Mouse (Mus musculus): ENCODE results near the gene Adap2.
"Not testable (repeated sequence)": the region's sequence is repeated elsewhere in the genome, so short reads cannot be mapped to it uniquely, and the experiment has no call there.

The Adap2 gene

DNA sequence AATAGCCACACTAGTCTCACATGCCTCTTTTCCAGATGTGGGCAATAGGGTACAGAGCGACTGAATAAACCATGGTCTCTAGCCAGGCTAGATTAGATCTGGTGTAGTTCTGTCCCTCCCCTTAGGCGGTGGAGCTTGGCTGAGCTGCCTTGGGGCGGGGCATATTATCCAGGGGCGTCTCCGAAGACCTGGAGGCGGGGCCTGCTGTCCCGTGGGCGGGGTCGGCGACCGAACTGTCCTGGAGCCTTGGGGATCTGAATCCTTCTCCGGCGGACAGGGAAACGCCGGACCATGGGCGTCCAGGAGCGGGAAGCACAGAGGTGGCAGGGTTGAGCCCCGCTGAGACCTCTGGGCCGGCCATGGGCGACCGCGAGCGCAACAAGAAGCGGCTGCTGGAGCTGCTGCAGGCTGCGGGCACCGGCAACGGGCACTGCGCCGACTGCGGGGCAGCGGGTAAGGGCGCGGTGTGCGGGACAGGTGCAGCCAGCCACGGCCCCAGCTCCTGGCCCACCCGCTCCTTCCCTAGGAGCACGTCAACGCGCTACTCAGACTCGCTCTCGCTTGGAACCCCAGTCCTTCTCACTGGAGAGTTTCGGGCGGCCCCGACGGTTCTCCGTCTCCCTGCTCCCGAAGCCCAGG is at the start of gene Adap2:
TSS of gene Adap2 (plus strand) at position 249 of the 639 bp plus-strand sequence.
- peak; percentile 55 for DNase-seq (ENCODE audit: low read depth, low spot score)

DNA sequence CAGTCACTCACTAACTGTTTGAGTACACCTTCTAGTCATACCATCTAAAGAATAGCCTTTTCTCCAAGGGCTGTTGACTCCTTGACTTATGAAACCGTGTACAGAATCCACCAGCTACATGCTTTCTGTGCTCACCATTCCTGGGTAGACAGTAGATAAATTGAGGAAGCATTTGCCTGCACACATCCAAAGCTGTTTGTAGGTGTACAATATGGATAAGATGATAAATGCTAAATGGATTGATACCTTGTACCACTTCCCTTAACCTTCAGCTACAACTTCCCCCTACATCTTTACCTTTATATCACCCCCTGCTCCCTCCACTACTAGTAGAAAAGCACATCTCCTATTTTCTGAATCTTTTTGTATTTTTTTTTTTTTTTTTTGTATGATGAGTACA is 49.5 kb upstream of the Adap2 start:
- DNase-seq (ENCODE audit: low read depth, low spot score), result no peak

DNA sequence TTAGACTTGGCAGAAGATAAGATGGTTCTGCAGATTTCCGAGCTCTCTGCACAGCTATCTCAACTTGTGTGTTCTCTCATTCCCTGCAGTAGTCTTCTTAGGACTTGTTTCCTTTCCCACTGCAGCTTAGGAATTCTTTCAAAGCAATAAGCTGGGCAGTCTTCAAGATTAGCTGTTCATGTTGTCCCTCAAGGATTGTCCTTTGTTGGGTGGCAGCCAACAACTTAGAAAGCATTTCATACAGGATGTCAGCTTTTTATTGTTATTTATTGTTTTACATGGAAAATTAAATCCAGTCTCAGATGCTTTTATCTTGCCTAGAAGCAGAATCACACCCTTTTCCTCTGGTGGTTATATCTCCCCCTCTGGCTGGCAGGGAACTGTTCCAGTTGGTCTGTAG is 37.5 kb upstream of the Adap2 start:
- DNase-seq (ENCODE audit: low read depth, low spot score), result no peak

- no peak for DNase-seq (ENCODE audit: low read depth, low spot score)
Observed at GRCm38 (mm10) chr11:80132050-80132449, 21.9 kb upstream of the Adap2 start.

GRCm38 (mm10) chr11:80134744-80135143 is 19.2 kb upstream of the Adap2 start:
- no peak for DNase-seq (ENCODE audit: low read depth, low spot score)

DNA sequence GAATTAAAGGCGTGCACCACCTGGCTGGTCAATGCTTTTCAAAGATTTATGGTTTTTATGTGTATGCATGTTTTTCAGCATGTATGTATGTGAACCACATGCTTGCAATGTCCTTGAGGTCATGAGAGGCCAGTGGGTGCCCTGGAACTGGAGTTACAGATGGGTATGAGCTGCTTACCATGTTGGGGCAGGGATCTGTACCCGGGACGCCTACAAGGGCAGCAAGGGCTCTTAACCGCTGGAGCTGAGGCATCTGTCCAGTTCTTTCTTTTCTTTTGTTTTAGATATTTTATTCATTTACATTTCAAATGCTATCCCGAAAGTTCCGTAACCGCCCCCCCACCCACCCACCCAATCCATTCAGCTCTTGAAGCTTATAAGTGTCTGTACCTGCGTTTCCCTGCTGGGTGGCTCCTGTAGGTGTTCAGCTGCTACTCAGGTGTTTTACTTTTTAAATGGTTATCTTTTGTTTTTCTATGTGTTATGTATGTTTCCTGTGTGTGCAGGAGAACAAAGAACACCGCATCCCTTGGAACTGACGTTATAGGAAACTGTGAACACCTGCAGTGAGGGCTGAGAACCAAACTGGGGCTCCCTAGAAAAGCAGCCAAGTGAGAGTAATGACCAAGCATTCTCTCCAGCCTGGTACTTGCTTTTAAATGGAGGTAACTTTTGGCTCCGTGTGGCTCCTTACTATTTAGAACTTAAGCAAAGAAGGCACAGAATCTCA is 17.8 kb upstream of the Adap2 start:
- no peak for DNase-seq (ENCODE audit: low read depth, low spot score)

DNA sequence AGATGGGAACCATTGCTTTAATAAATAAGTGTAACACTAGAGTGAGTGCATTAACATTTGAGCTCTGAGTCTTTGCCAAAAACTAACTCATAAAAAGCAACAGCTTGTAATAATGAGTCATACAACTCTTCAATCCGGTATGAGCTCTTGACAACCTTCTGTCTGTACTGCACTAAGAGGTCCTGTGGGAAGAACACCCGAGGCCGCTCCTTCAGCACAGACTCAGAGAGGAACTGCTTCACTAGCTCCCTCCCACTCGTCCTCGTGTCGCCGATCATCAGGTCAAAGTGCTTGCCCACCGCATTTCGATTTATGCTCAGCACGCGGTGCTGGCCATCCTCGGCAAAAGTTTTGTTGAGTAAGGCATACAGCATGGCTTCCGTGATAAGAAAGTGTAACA is 17.1 kb upstream of the Adap2 start:
- no peak for DNase-seq (ENCODE audit: low read depth, low spot score)

DNA sequence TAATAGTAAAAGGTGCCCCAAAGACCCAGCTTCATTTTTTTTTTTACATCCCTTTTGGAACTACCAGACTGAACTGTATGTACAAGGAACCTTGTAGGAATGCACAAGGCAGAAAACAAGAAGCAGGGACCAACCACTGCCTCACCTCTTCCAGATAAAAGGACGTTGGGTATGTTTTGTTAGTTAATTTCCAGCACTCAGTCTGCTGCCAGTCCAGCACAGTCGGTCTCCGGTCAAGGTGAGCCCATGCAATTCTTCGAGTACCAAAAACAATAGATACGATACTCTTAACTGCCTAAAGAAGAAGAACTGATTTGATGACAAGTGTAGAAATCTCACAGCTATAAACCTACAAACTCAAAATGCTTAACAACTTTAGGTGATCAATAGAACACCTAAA is 16.1 kb upstream of the Adap2 start:
- DNase-seq (ENCODE audit: low read depth, low spot score), result no peak

- DNase-seq (ENCODE audit: low read depth, low spot score), result peak; percentile 86
Observed at GRCm38 (mm10) chr11:80141825-80142521, 11.9 kb upstream of the Adap2 start, which contains the start of gene Tefm. Gene Tefm, minus strand, starts transcription at chr11:80142175.

DNA sequence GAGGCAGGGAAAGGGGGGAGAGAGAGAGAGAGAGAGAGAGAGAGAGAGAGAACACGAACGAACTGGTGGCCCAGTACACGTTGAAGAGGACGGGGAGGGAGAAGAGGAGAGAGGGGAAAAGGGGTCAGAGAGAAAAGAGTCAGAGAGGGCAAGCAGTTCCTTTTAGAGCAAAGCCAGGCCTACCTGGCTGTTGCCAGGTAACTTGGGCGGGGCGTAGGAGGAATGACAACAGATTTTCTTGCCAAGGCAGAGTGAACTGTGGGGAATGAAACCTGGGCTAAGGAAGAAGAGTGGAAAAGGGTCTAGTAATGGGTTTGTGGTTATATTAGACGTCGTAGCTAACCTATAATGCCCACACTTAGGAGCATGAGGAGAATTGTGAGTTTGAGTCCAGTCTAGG is 11.0 kb upstream of the Adap2 start:
- DNase-seq (ENCODE audit: low read depth, low spot score), result no peak

DNA sequence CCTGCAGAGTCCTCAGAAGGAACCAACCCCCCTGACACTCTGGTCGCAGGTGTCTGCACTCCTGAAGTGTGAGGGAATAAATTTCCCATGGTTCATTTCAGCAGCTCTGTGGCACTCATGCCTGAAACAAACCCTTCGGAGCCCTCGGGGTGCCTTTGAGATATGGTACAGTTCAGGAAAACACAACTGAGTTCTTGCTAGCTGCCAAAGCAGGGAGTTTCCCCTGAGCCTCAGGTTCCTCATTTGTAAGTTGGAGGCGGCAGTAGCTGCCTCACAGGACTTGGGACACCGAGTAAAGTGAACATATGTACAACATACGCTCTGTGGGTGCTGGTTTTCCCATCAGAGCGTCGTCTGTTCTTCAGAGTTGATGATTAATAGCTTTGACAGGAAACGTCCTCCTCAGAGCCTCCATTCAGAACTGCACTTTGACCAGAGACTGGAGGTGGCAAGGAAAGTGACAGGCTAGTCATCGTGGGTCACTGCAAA is 8.1 kb upstream of the Adap2 start:
- no peak for DNase-seq (ENCODE audit: low read depth, low spot score)

- DNase-seq (ENCODE audit: low read depth, low spot score), result no peak
Observed at GRCm38 (mm10) chr11:80147748-80148147, 6.2 kb upstream of the Adap2 start.

DNA sequence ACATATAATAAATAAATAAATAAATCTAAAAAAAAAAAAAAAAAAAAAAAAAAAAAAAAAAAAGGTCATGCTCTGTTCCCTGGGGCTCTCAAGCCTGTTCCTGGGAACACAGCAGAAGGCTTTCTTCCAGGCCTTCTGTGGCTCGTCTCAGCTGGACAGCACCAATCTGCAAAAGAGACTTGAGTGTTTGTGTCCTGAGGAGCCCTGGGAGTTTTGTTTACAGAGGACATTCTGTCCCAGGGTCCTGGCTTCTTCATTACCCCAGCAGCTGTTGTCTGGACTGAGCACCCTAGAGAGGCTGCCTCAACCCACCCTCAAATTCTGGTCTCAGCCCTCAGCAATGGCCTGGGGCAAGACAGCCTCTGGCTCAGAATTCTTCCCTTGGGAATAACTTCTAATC is 5.6 kb upstream of the Adap2 start:
- DNase-seq (ENCODE audit: low read depth, low spot score), result no peak

GRCm38 (mm10) chr11:80148974-80149373 is 4.9 kb upstream of the Adap2 start:
- not testable (repeated sequence) for DNase-seq (ENCODE audit: low read depth, low spot score)

- DNase-seq (ENCODE audit: low read depth, low spot score), result no peak
Observed at GRCm38 (mm10) chr11:80149412-80150023, 4.4 kb upstream of the Adap2 start.

- DNase-seq (ENCODE audit: low read depth, low spot score), result no peak
Observed at GRCm38 (mm10) chr11:80150566-80150965, 3.3 kb upstream of the Adap2 start.

DNA sequence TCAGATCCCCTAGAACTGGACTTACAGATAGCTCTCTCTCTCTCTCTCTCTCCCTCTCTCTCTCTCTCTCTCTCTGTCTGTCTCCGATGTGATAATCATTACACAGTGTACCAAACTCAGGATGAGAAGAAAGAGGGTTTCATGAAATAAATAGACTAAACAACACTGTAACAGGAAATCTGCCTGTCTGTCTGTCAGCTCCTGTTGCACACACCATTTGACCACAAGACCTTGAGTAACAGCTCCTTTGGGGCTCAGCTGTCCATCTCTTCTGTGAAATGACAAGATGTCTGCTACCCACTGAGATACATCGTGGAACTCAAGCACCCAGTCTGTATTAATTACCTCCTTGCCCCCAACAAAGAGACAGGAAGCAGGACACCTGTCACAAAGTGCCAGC is 2.4 kb upstream of the Adap2 start:
- no peak for DNase-seq (ENCODE audit: low read depth, low spot score)

DNA sequence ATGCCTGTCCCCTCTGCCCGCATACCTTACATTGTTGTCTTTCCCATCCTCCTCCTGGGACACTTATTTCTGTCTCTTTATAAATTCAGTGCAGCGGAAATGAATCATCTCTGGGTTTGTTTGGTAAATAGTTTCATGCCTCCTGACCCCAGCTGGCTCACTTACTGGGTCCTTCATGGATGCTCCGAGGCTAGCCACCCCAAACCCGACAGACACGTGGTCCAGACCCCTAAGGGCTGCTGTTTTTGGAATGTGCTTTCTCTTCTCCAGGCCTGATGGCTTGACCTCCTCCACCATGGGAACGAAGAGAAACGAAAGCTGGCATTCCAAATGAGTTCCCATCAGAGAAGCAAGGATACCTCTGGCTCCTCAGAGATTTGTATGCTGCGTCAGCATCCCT is 1.5 kb upstream of the Adap2 start:
- DNase-seq (ENCODE audit: low read depth, low spot score), result no peak

DNA sequence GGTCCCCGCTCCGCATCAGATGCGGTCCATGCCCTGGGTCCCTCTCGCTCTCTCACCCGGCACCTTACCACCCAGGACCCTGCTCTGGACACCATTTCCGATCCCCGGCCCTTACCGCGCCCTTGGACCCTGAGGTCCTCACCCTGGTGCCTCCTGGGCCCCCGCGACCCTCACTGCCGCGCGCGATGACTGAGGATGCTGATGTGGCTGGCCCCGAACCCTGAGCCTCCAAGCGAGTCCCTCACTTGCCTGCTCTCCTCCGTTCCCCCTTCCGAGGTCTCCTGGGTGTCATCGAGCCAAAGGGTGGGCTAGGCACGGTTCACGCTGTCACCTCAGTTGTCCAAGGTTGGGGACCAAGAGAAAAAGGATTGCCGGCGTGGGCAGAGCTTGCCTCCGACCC is 596 bp downstream of the Adap2 start:
- no peak for DNase-seq (ENCODE audit: low read depth, low spot score)

GRCm38 (mm10) chr11:80155541-80155940 is 1.6 kb downstream of the Adap2 start:
- no peak for DNase-seq (ENCODE audit: low read depth, low spot score)

DNA sequence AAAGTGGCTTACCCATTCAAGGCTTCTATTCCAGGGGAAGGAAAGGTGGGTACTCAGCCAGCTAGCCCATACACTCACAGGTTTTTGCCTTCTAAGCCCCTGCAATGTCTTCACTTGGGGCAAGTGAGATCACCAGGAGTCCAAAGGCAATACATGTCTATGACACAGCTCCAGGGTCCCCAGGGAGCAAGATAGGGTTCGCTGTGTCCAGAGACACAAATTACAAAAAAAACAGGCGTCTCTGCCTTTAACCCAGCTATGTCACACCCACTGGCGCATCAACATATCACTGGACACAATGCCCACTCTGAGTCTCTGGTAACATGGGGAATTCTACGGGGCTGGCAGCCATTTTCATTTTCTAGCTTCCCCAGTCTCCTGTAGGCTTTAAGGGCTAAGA is 2.1 kb downstream of the Adap2 start:
- DNase-seq (ENCODE audit: low read depth, low spot score), result no peak

DNA sequence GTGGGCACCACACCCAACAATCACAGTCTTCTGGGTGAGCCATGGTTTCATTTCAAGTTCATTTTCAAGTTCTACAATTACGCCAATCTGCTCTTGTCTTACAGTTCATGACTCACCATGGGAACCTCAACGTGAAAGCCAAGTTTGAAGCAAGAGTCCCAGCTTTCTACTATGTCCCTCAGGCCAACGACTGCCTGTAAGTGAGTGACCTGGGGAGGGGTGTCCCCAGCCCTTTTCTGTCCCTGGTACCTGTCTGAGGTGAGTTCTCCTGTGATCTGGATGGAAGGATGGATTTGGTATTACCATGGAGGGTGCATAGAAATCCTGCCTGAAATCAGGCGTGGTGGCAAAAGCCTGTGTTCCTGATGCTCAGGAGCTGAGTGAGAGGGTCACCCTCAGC is 2.9 kb downstream of the Adap2 start:
- DNase-seq (ENCODE audit: low read depth, low spot score), result no peak

All from forelimb bud, embryonic 11.5 days (tissue).